Mouse (Mus musculus) ovary, adult 2 months (tissue): ENCODE measurements around the gene Slc45a1. TPM values are rescaled to one million over a fixed set of nuclear protein-coding genes. Genes with fewer than 3 reads are reported as not detected.

ENCODE experiments used
- polyA plus RNA-seq: library from polyadenylated mRNA; depleted of rRNA; stranded (reverse); fragments of >200 nt; gene quantifications from 2 replicates; pipeline ENCODE4 v1.2.3, GENCODE M21; 2012; rRNA removed

Slc45a1 gene
- polyA plus RNA-seq, result 0.06 TPM in 2 replicates

DNA sequence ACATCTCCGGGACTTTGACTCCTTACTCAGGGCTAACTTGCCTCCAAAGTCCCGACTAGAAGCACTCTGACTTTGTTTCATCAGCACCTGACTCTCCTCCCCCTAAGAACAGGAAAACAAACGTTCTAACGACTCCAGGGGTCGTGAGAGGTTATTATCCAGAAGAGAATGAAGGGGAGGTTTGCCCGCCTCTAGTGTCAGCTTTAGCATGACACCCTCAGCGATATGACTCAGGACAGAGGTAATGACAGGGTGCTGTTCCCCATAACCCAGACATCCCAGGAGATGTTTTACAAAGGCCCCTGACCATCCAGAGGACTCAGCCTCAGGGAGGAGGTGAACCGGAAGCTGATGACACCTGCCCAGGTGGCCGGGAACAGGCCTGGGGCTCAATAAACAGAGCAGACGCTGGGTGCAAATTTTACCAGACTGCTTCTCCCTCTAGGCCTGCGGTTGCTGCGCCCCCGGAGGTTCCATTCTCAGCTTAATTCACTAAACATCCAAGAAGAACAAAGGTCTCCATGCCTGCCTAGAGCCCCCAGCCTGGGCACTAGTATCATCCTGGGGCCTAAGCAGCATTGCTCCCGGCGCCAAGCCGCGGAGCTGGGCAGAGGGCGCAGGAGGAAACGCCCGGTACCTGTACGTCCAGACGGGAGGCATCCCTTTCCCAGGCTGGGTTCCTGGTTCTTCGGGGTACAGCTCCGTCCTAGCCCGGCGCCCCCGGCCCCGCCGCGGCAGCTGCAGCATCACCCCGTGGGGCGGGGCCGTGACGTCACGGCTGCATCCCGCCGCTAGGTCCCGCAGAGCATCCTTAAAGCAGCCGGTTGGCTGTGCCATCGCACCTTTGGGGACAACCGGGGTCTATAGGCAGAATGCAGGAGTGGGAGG is at the start of gene Slc45a1:
Gene Slc45a1, minus strand, starts transcription at position 785 of the 888 bp plus-strand sequence.

Other genes with a start within 250 kb of the Slc45a1 start
- gene Errfi1, start 201.7 kb upstream of the Slc45a1 start, polyA plus RNA-seq, result 31.0 and 34.1 TPM in 2 replicates